Mouse (Mus musculus) embryo, embryonic 11.5 days (tissue): ENCODE results near the gene Olfr521.
"Not testable (repeated sequence)": the region's sequence is repeated elsewhere in the genome, so short reads cannot be mapped to it uniquely, and the experiment has no call there.

Source experiments
- DNase-seq: peaks from one replicate; pipeline ENCODE4 v3.0.0-alpha.2; 2012; ENCODE audit warnings: low read depth, low spot score

Gene Olfr521

GRCm38 (mm10) chr7:99763207-99763606 is at the start of gene Olfr521:
TSS of gene Olfr521 (plus strand) at chr7:99763507.
- no peak for DNase-seq

GRCm38 (mm10) chr7:99716536-99716935 is 46.8 kb upstream of the Olfr521 start:
- DNase-seq, result no peak

- no peak for DNase-seq
Observed at GRCm38 (mm10) chr7:99729973-99730372, 33.3 kb upstream of the Olfr521 start, which contains the start of gene Olfr520. TSS of gene Olfr520 (plus strand) at chr7:99730273.

- no peak for DNase-seq
Observed at GRCm38 (mm10) chr7:99734612-99735011, 28.7 kb upstream of the Olfr521 start.

- DNase-seq, result not testable (repeated sequence)
Observed at GRCm38 (mm10) chr7:99735491-99735890, 27.8 kb upstream of the Olfr521 start.

GRCm38 (mm10) chr7:99739276-99739675 is 24.0 kb upstream of the Olfr521 start:
- no peak for DNase-seq

- no peak for DNase-seq
Observed at GRCm38 (mm10) chr7:99781385-99781784, 18.1 kb downstream of the Olfr521 start.

GRCm38 (mm10) chr7:99781916-99782315 is 18.6 kb downstream of the Olfr521 start:
- DNase-seq, result no peak

- no peak for DNase-seq
Observed at GRCm38 (mm10) chr7:99783421-99783820, 20.1 kb downstream of the Olfr521 start.

- no peak for DNase-seq
Observed at GRCm38 (mm10) chr7:99785553-99785952, 22.2 kb downstream of the Olfr521 start.

GRCm38 (mm10) chr7:99786774-99787173 is 23.5 kb downstream of the Olfr521 start:
- DNase-seq, result no peak

- DNase-seq, result no peak
Observed at GRCm38 (mm10) chr7:99787935-99788334, 24.6 kb downstream of the Olfr521 start.

GRCm38 (mm10) chr7:99788563-99788962 is 25.3 kb downstream of the Olfr521 start:
- DNase-seq, result no peak

- no peak for DNase-seq
Observed at GRCm38 (mm10) chr7:99790816-99791215, 27.5 kb downstream of the Olfr521 start.

GRCm38 (mm10) chr7:99794096-99794495 is 30.8 kb downstream of the Olfr521 start:
- no peak for DNase-seq

GRCm38 (mm10) chr7:99795192-99795981 is 32.1 kb downstream of the Olfr521 start:
- DNase-seq, result peak; percentile 57

GRCm38 (mm10) chr7:99796471-99796870 is 33.2 kb downstream of the Olfr521 start:
- no peak for DNase-seq

GRCm38 (mm10) chr7:99797261-99797660 is 34.0 kb downstream of the Olfr521 start:
- no peak for DNase-seq

GRCm38 (mm10) chr7:99797911-99798647 is 34.8 kb downstream of the Olfr521 start:
- DNase-seq, result peak; percentile 72

GRCm38 (mm10) chr7:99799118-99799517 is 35.8 kb downstream of the Olfr521 start:
- DNase-seq, result no peak

GRCm38 (mm10) chr7:99803535-99803934 is 40.2 kb downstream of the Olfr521 start:
- DNase-seq, result no peak

- DNase-seq, result not testable (repeated sequence)
Observed at GRCm38 (mm10) chr7:99804033-99804432, 40.7 kb downstream of the Olfr521 start.

GRCm38 (mm10) chr7:99805340-99805739 is 42.0 kb downstream of the Olfr521 start:
- no peak for DNase-seq
